Mouse (Mus musculus) forebrain, embryonic 14.5 days (tissue): ENCODE results near the gene Skida1. TPM values are rescaled to one million over a fixed set of nuclear protein-coding genes. Genes with fewer than 3 reads are reported as not detected.

Experiments
- ATAC-seq: fragments of 200-750 bp; cut with Nextera tagmentation; 2 replicates; pipeline ENCODE4 v1.8.0; 2017; ENCODE audit warnings: mild to moderate bottlenecking, moderate library complexity
- DNase-seq: peaks from one replicate; pipeline ENCODE4 v3.0.0-alpha.2; 2015; ENCODE audit warnings: low spot score
- H3K27ac ChIP-seq: fragments of 300-500 bp; sonication (generic); 2 replicates; pipeline ENCODE4 v1.5.1; 2014; ENCODE audit warnings: low read depth, mild to moderate bottlenecking, control low read depth, low read length, moderate library complexity
- H3K27me3 ChIP-seq: fragments of 300-500 bp; sonication (generic); replicated peaks from 2 replicates; pipeline ENCODE4 v1.6.1; 2014; ENCODE audit warnings: low read length, control low read depth, mixed read lengths; ENCODE audit not compliant: control insufficient read depth, insufficient read depth
- H3K36me3 ChIP-seq: fragments of 300-500 bp; sonication (generic); 2 replicates; pipeline ENCODE4 v1.6.1; 2014; ENCODE audit warnings: low read length, control low read depth; ENCODE audit not compliant: control insufficient read depth, insufficient read depth
- H3K4me1 ChIP-seq: fragments of 300-500 bp; sonication (generic); 2 replicates; pipeline ENCODE4 v1.6.1; 2014; ENCODE audit warnings: antibody characterized with exemption, low read length, control low read depth; ENCODE audit not compliant: control insufficient read depth, insufficient read depth
- H3K4me2 ChIP-seq: fragments of 300-500 bp; sonication (generic); 2 replicates; pipeline ENCODE4 v1.6.1; 2014; ENCODE audit warnings: mild to moderate bottlenecking, control low read depth, low read length
- H3K4me3 ChIP-seq: fragments of 300-500 bp; sonication (generic); 2 replicates; pipeline ENCODE4 v1.5.1; 2014; ENCODE audit warnings: low read depth, low read length, control low read depth
- H3K9ac ChIP-seq: fragments of 300-500 bp; sonication (generic); 2 replicates; pipeline ENCODE4 v1.6.1; 2014; ENCODE audit warnings: mild to moderate bottlenecking, low read length, control low read depth, moderate library complexity
- H3K9me3 ChIP-seq: fragments of 300-500 bp; sonication (generic); replicated peaks from 2 replicates; pipeline ENCODE4 v1.6.1; 2016; ENCODE audit warnings: low read length, control low read depth, mixed read lengths; ENCODE audit not compliant: control insufficient read depth
- WGBS: fragments of 180-500 bp; shearing (Covaris S2); extraction: QIAGEN DNeasy Blood & Tissue Kit; methylation state at CpG from one replicate; pipeline ENCODE4 v1.1.7; 2014; 5-methylcytosine and 5-hydroxymethylcytosine counted together
- polyA plus RNA-seq: library from polyadenylated mRNA; unstranded; fragments of >200 nt; fragmentation: Nextera tagmentation; extraction: Ambion mirVana; gene quantifications from 2 replicates; pipeline ENCODE4 v1.2.1, GENCODE M21; 2014

The Skida1 gene
- polyA plus RNA-seq, 1 experiment from 2014 or later, result 13.2 TPM

DNA sequence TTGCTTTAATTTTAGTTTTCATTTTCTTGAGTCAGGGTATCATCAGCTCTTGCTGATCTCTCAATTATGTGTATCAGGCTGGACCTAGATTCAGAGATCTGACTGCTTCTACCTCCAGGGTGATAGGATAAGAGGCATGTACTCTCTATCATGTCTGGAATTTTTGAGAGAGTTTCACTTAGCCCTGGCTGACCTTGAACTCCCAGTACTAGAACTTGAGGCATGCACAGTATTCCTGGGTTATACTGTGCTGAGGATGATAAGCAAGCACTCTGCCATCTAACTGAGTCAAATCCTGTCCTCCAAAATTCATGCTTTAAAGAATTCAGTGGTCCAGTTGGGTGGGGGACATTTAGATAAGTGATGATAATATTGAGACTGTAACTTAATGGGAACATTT lies 17.6 kb upstream of the Skida1 start:
- Histone ChIP-seq H3K4me2 (peak overlapping the region; percentile 88), H3K9me3 (no peaks in the 10 kb centered on the region), H3K27me3 (no peaks in the 10 kb centered on the region), H3K27ac (no peak overlapping the region), H3K36me3 (peaks cover 15% of the 10 kb centered on the region; the same call in 1 of the 2 replicates), H3K4me3 (0 out of 2 replicates have a peak overlapping the region, but pooled peaks have one; percentile 86), H3K4me1 (peaks cover 9% of the 10 kb centered on the region), H3K9ac (peak overlapping the region; percentile 37; the same call in 1 of the 2 replicates)
- ATAC-seq, result no peak
- DNase-seq, result no peak

DNA sequence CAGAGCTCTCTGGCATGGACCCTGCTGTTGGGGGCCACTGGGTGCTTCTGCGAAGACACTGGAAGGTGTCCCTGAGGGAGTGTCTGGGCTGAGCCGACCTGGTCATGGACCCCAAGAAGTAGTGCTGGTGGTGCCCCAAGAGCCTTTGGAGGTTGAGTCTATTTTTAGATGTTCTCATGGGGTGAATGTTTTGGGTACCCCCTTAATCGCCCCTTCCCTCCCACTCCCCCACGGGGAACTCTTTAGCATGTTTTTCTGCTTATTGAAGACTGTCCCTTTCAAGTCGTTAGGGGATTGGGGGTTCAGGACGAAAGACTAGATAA lies 16.8 kb upstream of the Skida1 start:
- H3K36me3 ChIP-seq, result peaks cover 11% of the 10 kb centered on the region; the same call in 1 of the 2 replicates
- H3K4me3 ChIP-seq, result peak overlapping the region; percentile 86
- H3K4me2 ChIP-seq, result peak overlapping the region; percentile 88
- DNase-seq, result no peak
- H3K4me1 ChIP-seq, result peaks cover 9% of the 10 kb centered on the region
- peak overlapping the region; percentile 96 for H3K9ac ChIP-seq
- ATAC-seq, result no peak
- no peaks in the 10 kb centered on the region for H3K27me3 ChIP-seq
- no peaks in the 10 kb centered on the region for H3K9me3 ChIP-seq
- H3K27ac ChIP-seq, result peak overlapping the region; percentile 100
- 2% methylated on average over 6 of the region's 6 CpGs for WGBS

DNA sequence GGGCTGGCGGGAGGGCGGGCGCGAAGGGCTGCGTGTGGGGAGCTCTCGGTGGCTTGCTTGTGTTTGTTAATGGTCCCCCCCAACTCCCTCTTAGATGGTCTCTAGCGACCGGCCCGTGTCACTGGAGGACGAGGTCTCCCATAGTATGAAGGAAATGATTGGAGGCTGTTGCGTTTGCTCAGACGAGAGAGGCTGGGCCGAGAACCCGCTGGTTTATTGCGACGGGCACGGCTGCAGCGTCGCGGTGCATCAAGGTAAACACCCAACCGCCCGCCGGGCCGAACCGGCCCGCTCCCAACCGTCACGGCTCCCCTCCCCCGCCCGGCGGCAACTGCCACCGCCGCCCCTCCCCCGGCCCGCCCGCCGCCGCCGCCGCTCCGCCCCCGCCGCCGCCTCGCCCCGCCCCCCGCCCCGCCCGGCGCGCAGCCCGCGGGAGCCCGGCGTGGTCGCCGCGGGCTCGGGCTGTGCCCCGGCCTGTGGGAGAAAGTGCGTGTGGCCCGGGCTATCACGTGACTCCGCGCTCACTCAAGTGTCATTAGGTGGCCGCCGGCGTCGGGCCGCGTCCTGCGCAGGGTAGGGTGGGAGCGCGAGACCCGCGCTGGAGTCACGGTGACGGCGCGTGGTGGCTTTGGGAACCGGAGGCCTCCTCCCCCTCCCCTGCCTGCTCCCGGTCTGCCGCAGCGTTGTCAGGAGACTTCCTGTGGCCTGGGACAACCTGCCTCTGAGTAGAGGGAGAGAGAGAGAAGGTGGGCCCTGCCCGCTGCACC lies 16.3 kb upstream of the Skida1 start:
- WGBS, result under 1% methylated on average over 53 of the region's 85 CpGs
- ATAC-seq (peak; percentile 49), DNase-seq (peak; percentile 75)
- Histone ChIP-seq H3K36me3 (peaks cover 11% of the 10 kb centered on the region; the same call in 1 of the 2 replicates), H3K4me1 (peaks cover 9% of the 10 kb centered on the region), H3K9me3 (no peaks in the 10 kb centered on the region), H3K27ac (peak overlapping the region; percentile 100), H3K27me3 (no peaks in the 10 kb centered on the region), H3K9ac (peak overlapping the region; percentile 96), H3K4me3 (peak overlapping the region; percentile 86), H3K4me2 (peak overlapping the region; percentile 88)

DNA sequence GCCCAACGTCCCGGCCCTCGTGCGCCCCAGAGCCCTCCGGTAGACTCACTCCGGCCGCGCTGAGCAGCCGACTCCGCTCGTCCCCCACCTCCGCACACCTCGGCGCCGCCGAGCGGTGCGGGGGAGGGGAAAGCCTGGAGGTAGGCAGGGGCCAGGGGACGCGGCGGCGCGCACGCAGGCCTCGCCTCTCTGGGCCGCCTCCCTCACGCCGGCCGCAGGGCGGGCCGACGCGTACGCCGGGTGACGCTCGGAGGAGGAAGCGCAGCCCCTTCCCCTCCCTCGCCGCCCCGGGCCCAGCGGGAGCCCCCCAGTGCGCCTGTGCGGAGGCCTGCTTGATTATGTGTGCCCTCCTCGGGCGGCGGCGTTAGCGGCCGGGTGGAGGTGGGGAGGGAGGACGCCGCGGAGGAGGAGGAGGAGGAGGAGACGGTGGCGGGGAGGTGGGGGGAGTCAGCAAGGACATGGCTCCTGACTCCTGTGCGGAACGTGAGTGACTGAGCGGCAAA lies 15.6 kb upstream of the Skida1 start:
- Histone ChIP-seq H3K9me3 (no peaks in the 10 kb centered on the region), H3K27me3 (no peaks in the 10 kb centered on the region), H3K4me2 (peak overlapping the region; percentile 88), H3K27ac (peak overlapping the region; percentile 100), H3K9ac (peak overlapping the region; percentile 96), H3K4me3 (peak overlapping the region; percentile 86), H3K4me1 (peaks cover 9% of the 10 kb centered on the region), H3K36me3 (peaks cover 11% of the 10 kb centered on the region; the same call in 1 of the 2 replicates)
- DNase-seq (peak; percentile 97), ATAC-seq (peak; percentile 97)
- WGBS, result under 1% methylated on average over 31 of the region's 58 CpGs

GRCm38 (mm10) chr2:18063763-18064251 lies 15.0 kb upstream of the Skida1 start:
- Histone ChIP-seq H3K27me3 (no peaks in the 10 kb centered on the region), H3K27ac (peak overlapping the region; percentile 100), H3K4me3 (peak overlapping the region; percentile 86), H3K4me1 (peaks cover 12% of the 10 kb centered on the region), H3K4me2 (peak overlapping the region; percentile 88), H3K9ac (peak overlapping the region; percentile 96), H3K9me3 (no peaks in the 10 kb centered on the region), H3K36me3 (peaks cover 11% of the 10 kb centered on the region; the same call in 1 of the 2 replicates)
- peak; percentile 88 for DNase-seq
- under 1% methylated on average over 18 of the region's 18 CpGs for WGBS
- peak; percentile 68 for ATAC-seq

DNA sequence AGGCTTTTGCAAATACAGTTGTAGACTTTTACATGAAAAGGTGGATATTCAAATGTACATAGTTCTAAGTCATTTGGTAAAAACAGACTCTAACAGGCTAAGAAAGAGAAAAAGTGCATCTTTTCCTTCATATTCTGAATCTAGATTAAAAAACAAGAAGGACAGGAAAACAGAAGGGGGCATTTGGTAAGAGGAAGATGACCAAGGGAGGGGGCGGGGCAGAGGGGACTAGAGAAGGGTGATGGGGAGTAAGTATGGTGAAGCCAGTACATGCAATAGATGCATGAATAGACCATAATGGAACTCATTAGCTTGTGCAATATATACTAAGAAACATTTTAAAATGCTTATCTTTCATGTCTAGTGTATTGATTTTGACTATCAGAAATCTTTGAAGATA lies 11.5 kb upstream of the Skida1 start:
- no peak overlapping the region for H3K4me2 ChIP-seq
- no peak overlapping the region for H3K9ac ChIP-seq
- no peaks in the 10 kb centered on the region for H3K36me3 ChIP-seq
- H3K4me3 ChIP-seq, result no peak overlapping the region
- DNase-seq, result no peak
- WGBS, result 70% methylated on average over 1 of the region's 1 CpGs
- H3K4me1 ChIP-seq, result peaks cover 3% of the 10 kb centered on the region; the same call in 1 of the 2 replicates
- ATAC-seq, result no peak
- H3K27me3 ChIP-seq, result no peaks in the 10 kb centered on the region
- H3K9me3 ChIP-seq, result no peaks in the 10 kb centered on the region
- no peak overlapping the region for H3K27ac ChIP-seq

DNA sequence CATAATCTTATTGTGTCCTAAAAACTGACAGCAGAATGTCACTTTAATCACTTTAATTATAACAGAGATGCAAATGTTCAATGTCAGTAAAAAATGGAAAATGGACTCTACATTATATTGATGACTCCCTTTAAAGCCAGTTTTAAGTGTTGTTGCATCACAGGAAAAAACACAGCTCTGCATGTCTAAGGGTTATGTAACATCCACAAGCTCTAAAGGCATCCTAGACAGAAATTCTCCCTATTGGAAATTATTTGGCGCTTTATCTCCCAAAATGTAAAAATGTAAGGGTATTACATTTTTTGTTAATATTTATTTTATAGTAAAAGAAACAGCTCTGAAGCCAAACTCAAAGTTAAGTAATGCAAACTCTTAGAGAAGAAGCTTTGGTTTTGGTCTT lies 11.0 kb upstream of the Skida1 start:
- 65% methylated on average over 1 of the region's 1 CpGs for WGBS
- Histone ChIP-seq H3K9ac (no peak overlapping the region), H3K27me3 (no peaks in the 10 kb centered on the region), H3K4me2 (no peak overlapping the region), H3K4me1 (peaks cover 3% of the 10 kb centered on the region; the same call in 1 of the 2 replicates), H3K9me3 (no peaks in the 10 kb centered on the region), H3K4me3 (no peak overlapping the region), H3K36me3 (no peaks in the 10 kb centered on the region), H3K27ac (no peak overlapping the region)
- ATAC-seq, result no peak
- no peak for DNase-seq

- H3K4me3 ChIP-seq, result no peak overlapping the region
- no peak for ATAC-seq
- no peaks in the 10 kb centered on the region for H3K9me3 ChIP-seq
- no peak for DNase-seq
- H3K27me3 ChIP-seq, result no peaks in the 10 kb centered on the region
- H3K36me3 ChIP-seq, result no peaks in the 10 kb centered on the region
- H3K9ac ChIP-seq, result peak overlapping the region; percentile 36; the same call in 1 of the 2 replicates
- H3K4me1 ChIP-seq, result peaks cover 6% of the 10 kb centered on the region; the same call in 1 of the 2 replicates
- H3K4me2 ChIP-seq, result peak overlapping the region; percentile 98
- WGBS, result 27% methylated on average over 2 of the region's 2 CpGs
- H3K27ac ChIP-seq, result no peak overlapping the region
These were observed 10.2 kb upstream of the Skida1 start for GRCm38 (mm10) chr2:18059063-18059462.
